Mouse (Mus musculus): Measurements from ENCODE around the gene Olfr8. TPM values are rescaled to one million over a fixed set of nuclear protein-coding genes. Genes with fewer than 3 reads are reported as not detected.

Gene Olfr8
- polyA plus RNA-seq (2014; fragmentation: Illumina TruSeq; extraction: RNeasy Lipid Tissue Mini Kit (QIAGEN cat#74804); ENCODE audit: low read depth, low replicate concordance), result not detected

GRCm38 (mm10) chr10:78950336-78950735 lies at the start of gene Olfr8:
Gene Olfr8, plus strand, starts transcription at chr10:78950636.

GRCm38 (mm10) chr10:78912871-78913270 lies 37.6 kb upstream of the Olfr8 start, which contains the start of gene Olfr1354:
Gene Olfr1354, plus strand, starts transcription at chr10:78913171.

GRCm38 (mm10) chr10:78963009-78963408 lies 12.6 kb downstream of the Olfr8 start, which contains the start of gene Olfr1353:
Gene Olfr1353, plus strand, starts transcription at chr10:78963309.

GRCm38 (mm10) chr10:78980750-78981149 lies 30.3 kb downstream of the Olfr8 start, which contains the start of gene Olfr1352:
Gene Olfr1352, plus strand, starts transcription at chr10:78981050.

Other genes with a start within 250 kb of the Olfr8 start
- not detected for gene Casp14, start 232.3 kb upstream of the Olfr8 start, polyA plus RNA-seq (2014; fragmentation: Illumina TruSeq; extraction: RNeasy Lipid Tissue Mini Kit (QIAGEN cat#74804); ENCODE audit: low read depth, low replicate concordance)
- gene Ccdc105, start 197.6 kb upstream of the Olfr8 start, polyA plus RNA-seq (2014; fragmentation: Illumina TruSeq; extraction: RNeasy Lipid Tissue Mini Kit (QIAGEN cat#74804); ENCODE audit: low read depth, low replicate concordance), result not detected
- gene Slc1a6, start 170.1 kb upstream of the Olfr8 start, polyA plus RNA-seq (2014; fragmentation: Illumina TruSeq; extraction: RNeasy Lipid Tissue Mini Kit (QIAGEN cat#74804); ENCODE audit: low read depth, low replicate concordance), result not detected
- not detected for gene Olfr1356, start 98.5 kb upstream of the Olfr8 start, polyA plus RNA-seq (2014; fragmentation: Illumina TruSeq; extraction: RNeasy Lipid Tissue Mini Kit (QIAGEN cat#74804); ENCODE audit: low read depth, low replicate concordance)
- gene Olfr1355, start 75.1 kb upstream of the Olfr8 start, polyA plus RNA-seq (2014; fragmentation: Illumina TruSeq; extraction: RNeasy Lipid Tissue Mini Kit (QIAGEN cat#74804); ENCODE audit: low read depth, low replicate concordance), result not detected
- gene Olfr1354, start 37.5 kb upstream of the Olfr8 start, polyA plus RNA-seq (2014; fragmentation: Illumina TruSeq; extraction: RNeasy Lipid Tissue Mini Kit (QIAGEN cat#74804); ENCODE audit: low read depth, low replicate concordance), result not detected
- not detected for gene Olfr1353, start 12.7 kb downstream of the Olfr8 start, polyA plus RNA-seq (2014; fragmentation: Illumina TruSeq; extraction: RNeasy Lipid Tissue Mini Kit (QIAGEN cat#74804); ENCODE audit: low read depth, low replicate concordance)
- not detected for gene Olfr1352, start 30.4 kb downstream of the Olfr8 start, polyA plus RNA-seq (2014; fragmentation: Illumina TruSeq; extraction: RNeasy Lipid Tissue Mini Kit (QIAGEN cat#74804); ENCODE audit: low read depth, low replicate concordance)
- gene Olfr1351, start 61.8 kb downstream of the Olfr8 start, polyA plus RNA-seq (2014; fragmentation: Illumina TruSeq; extraction: RNeasy Lipid Tissue Mini Kit (QIAGEN cat#74804); ENCODE audit: low read depth, low replicate concordance), result not detected
- not detected for gene Olfr57, start 78.1 kb downstream of the Olfr8 start, polyA plus RNA-seq (2014; fragmentation: Illumina TruSeq; extraction: RNeasy Lipid Tissue Mini Kit (QIAGEN cat#74804); ENCODE audit: low read depth, low replicate concordance)
- 19.9 TPM for gene 2610008E11Rik, start 147.0 kb downstream of the Olfr8 start, polyA plus RNA-seq (2014; fragmentation: Illumina TruSeq; extraction: RNeasy Lipid Tissue Mini Kit (QIAGEN cat#74804); ENCODE audit: low read depth, low replicate concordance)
- not detected for gene Vmn2r80, start 198.1 kb downstream of the Olfr8 start, polyA plus RNA-seq (2014; fragmentation: Illumina TruSeq; extraction: RNeasy Lipid Tissue Mini Kit (QIAGEN cat#74804); ENCODE audit: low read depth, low replicate concordance)